Mouse (Mus musculus): Measurements from ENCODE around the gene Gm2916. TPM values are rescaled to one million over a fixed set of nuclear protein-coding genes. Genes with fewer than 3 reads are reported as not detected.

Gm2916 gene
- polyA plus RNA-seq (2012; rRNA removed; ENCODE audit: low replicate concordance): not detected in 2 replicates

GRCm38 (mm10) chr14:3883872-3884271 lies at the start of gene Gm2916:
TSS of gene Gm2916 (plus strand) at chr14:3884172.

GRCm38 (mm10) chr14:3845945-3846344 lies 38.0 kb upstream of the Gm2916 start, which contains the start of gene Gm3033:
TSS of gene Gm3033 (plus strand) at chr14:3846245.

GRCm38 (mm10) chr14:3931456-3931855 lies 47.5 kb downstream of the Gm2916 start, which contains the start of gene Gm3029:
TSS of gene Gm3029 (plus strand) at chr14:3931756.

GRCm38 (mm10) chr14:3963247-3963646 lies 79.3 kb downstream of the Gm2916 start, which contains the start of gene Gm3095:
TSS of gene Gm3095 (plus strand) at chr14:3963547.

Other genes starting within 250 kb of the Gm2916 start
- not detected in 2 replicates for gene Gm3012, start 249.7 kb upstream of the Gm2916 start, polyA plus RNA-seq (2012; rRNA removed; ENCODE audit: low replicate concordance)
- gene Gm3020, start 232.1 kb upstream of the Gm2916 start, polyA plus RNA-seq (2012; rRNA removed; ENCODE audit: low replicate concordance): 0.17 TPM in 1 of 2 replicates, not detected in the other
- not detected in 2 replicates for gene Gm3043, start 195.4 kb upstream of the Gm2916 start, polyA plus RNA-seq (2012; rRNA removed; ENCODE audit: low replicate concordance)
- 0.08 and 1.2 TPM in 2 replicates for gene Gm3002, start 74.1 kb upstream of the Gm2916 start, polyA plus RNA-seq (2012; rRNA removed; ENCODE audit: low replicate concordance)
- gene Gm3033, start 37.9 kb upstream of the Gm2916 start, polyA plus RNA-seq (2012; rRNA removed; ENCODE audit: low replicate concordance): 0.16 TPM in 1 of 2 replicates, not detected in the other
- gene Gm3029, start 47.6 kb downstream of the Gm2916 start, polyA plus RNA-seq (2012; rRNA removed; ENCODE audit: low replicate concordance): not detected in 2 replicates
- 0.40 TPM in 1 of 2 replicates, not detected in the other for gene Gm3095, start 79.4 kb downstream of the Gm2916 start, polyA plus RNA-seq (2012; rRNA removed; ENCODE audit: low replicate concordance)
- not detected in 2 replicates for gene Gm3099, start 114.2 kb downstream of the Gm2916 start, polyA plus RNA-seq (2012; rRNA removed; ENCODE audit: low replicate concordance)
- 0.09 and 0.83 TPM in 2 replicates for gene Gm5796, start 139.8 kb downstream of the Gm2916 start, polyA plus RNA-seq (2012; rRNA removed; ENCODE audit: low replicate concordance)
- gene Gm3115, start 199.9 kb downstream of the Gm2916 start, polyA plus RNA-seq (2012; rRNA removed; ENCODE audit: low replicate concordance): not detected in 2 replicates
- gene Gm8108, start 226.4 kb downstream of the Gm2916 start, polyA plus RNA-seq (2012; rRNA removed; ENCODE audit: low replicate concordance): 0.64 and 1.1 TPM in 2 replicates

Data from subcutaneous adipose tissue, adult 2 months (tissue).